Mouse (Mus musculus) intestine, embryonic 14.5 days (tissue): ENCODE measurements at regions not wholly inside any gene's neighbourhood (a gene's known extent, or its start where the extent isn't known, plus 50 kb on each side); places are given as distances from the start of the nearest gene placed in this dataset.
A peak's percentile ranks its signal among the peaks of the same experiment; 100 is the strongest.

Experiments used
- ATAC-seq: fragments of 200-750 bp; cut with Nextera tagmentation; replicated peaks from 2 replicates; pipeline ENCODE4 v1.8.0; 2017; ENCODE audit warnings: low read depth, moderate number of reproducible peaks, moderate TSS enrichment, moderate library complexity; ENCODE audit not compliant: low FRiP score, low TSS enrichment
- DNase-seq: peaks from one replicate; pipeline ENCODE4 v3.0.0-alpha.2; 2018; ENCODE audit warnings: low spot score
- H3K27ac ChIP-seq: fragments of 300-500 bp; sonication (generic); 2 replicates; pipeline ENCODE4 v1.5.1; 2014; ENCODE audit warnings: low read depth, mild to moderate bottlenecking, control low read depth
- H3K27me3 ChIP-seq: fragments of 300-500 bp; sonication (generic); replicated peaks from 2 replicates; pipeline ENCODE4 v1.6.1; 2014; ENCODE audit warnings: low read length, control low read depth; ENCODE audit not compliant: control insufficient read depth, insufficient read depth
- H3K36me3 ChIP-seq: fragments of 300-500 bp; sonication (generic); 2 replicates; pipeline ENCODE4 v1.6.1; 2014; ENCODE audit warnings: low read length, control low read depth; ENCODE audit not compliant: control insufficient read depth, insufficient read depth
- H3K4me1 ChIP-seq: fragments of 300-500 bp; sonication (generic); replicated peaks from 2 replicates; pipeline ENCODE4 v1.6.1; 2014; ENCODE audit warnings: low read length, control low read depth, mixed read lengths; ENCODE audit not compliant: control insufficient read depth, insufficient read depth
- H3K4me2 ChIP-seq: fragments of 300-500 bp; sonication (generic); 2 replicates; pipeline ENCODE4 v1.6.1; 2014; ENCODE audit warnings: low read length
- H3K4me3 ChIP-seq: fragments of 300-500 bp; sonication (generic); 2 replicates; pipeline ENCODE4 v1.5.1; 2014; ENCODE audit warnings: low read depth, low read length, control low read depth, mixed read lengths
- H3K9ac ChIP-seq: fragments of 300-500 bp; sonication (generic); 2 replicates; pipeline ENCODE4 v1.6.1; 2014; ENCODE audit warnings: mild to moderate bottlenecking, low read length
- H3K9me3 ChIP-seq: fragments of 300-500 bp; sonication (generic); 2 replicates; pipeline ENCODE4 v1.6.1; 2016; ENCODE audit warnings: low read length, control low read depth; ENCODE audit not compliant: control insufficient read depth
- WGBS: fragments of 180-500 bp; shearing (Covaris S2); extraction: QIAGEN DNeasy Blood & Tissue Kit; methylation state at CpG from one replicate; pipeline ENCODE4 v1.1.7; 2014; 5-methylcytosine and 5-hydroxymethylcytosine counted together

DNA sequence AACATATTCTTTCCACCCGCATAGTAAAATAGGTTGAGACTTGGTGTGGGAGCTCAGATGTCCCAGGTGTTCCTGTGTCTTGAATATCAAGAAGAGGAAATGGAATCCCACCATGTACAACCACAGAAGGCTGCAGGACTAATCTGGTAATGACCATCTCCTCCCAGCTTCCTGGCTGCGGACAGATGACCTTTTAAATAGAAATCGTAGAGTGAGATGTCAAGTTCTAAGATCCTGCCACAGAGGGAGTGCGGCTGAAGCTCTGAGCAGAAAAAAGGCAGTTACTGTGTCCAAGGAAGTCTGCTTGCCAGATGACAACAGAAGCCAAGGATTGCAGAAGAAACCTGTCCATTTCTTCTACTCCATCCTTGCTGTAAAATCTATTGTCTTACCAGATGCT lies 629.0 kb upstream of the Tmem132c start:
- 93% methylated on average over 4 of the region's 4 CpGs for WGBS
- H3K4me2 ChIP-seq, result no peak overlapping the region
- no peak for ATAC-seq
- no peaks in the 10 kb centered on the region for H3K36me3 ChIP-seq
- H3K27me3 ChIP-seq, result no peaks in the 10 kb centered on the region
- H3K27ac ChIP-seq, result no peak overlapping the region
- H3K9ac ChIP-seq, result no peak overlapping the region
- no peaks in the 10 kb centered on the region for H3K4me1 ChIP-seq
- H3K9me3 ChIP-seq, result no peaks in the 10 kb centered on the region
- no peak overlapping the region for H3K4me3 ChIP-seq
- DNase-seq, result no peak

DNA sequence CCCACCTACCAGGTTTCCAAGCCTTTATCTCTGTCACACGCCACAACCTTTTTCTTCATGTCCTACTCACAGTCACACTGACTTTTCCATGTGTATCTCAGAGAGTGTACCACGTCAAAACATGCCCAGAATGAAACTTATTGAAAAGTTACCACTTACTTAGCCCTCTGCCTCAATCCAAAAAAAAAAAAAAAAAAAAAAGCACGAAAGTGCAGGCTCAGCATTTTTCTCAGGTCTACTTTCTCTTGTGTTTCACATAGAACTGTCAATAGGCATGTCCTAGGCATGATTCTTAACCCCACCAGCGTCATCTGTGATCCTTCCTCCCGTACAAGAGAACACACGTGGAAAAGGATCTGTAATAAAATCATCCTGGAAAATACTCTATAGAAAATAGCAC lies 619.1 kb upstream of the Tmem132c start:
- no peaks in the 10 kb centered on the region for H3K36me3 ChIP-seq
- H3K27me3 ChIP-seq, result no peaks in the 10 kb centered on the region
- H3K9ac ChIP-seq, result no peak overlapping the region
- no peaks in the 10 kb centered on the region for H3K9me3 ChIP-seq
- H3K4me1 ChIP-seq, result no peaks in the 10 kb centered on the region
- no peak for DNase-seq
- no peak overlapping the region for H3K4me3 ChIP-seq
- ATAC-seq, result no peak
- no peak overlapping the region for H3K27ac ChIP-seq
- 79% methylated on average over 6 of the region's 6 CpGs for WGBS
- H3K4me2 ChIP-seq, result no peak overlapping the region

DNA sequence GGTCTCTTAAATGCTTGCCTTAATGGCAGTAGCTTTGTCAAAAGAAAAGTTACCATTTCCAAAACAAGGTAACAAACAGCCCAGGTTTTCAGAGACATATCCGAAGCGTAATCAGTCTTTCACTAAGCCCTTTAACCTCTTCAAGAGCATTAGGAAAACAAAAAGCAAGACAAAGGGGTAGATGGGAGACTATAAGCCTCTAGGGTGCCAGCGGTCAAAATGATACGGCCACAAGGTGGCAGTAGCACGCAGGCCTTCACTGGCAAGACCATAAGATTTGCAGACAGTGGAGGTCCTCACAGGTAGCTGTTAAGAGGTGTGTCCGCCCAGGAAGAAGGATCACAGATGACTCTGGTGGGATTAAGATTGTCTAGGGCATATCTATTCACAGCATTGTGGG lies 618.4 kb upstream of the Tmem132c start:
- 15% methylated on average over 6 of the region's 6 CpGs for WGBS

DNA sequence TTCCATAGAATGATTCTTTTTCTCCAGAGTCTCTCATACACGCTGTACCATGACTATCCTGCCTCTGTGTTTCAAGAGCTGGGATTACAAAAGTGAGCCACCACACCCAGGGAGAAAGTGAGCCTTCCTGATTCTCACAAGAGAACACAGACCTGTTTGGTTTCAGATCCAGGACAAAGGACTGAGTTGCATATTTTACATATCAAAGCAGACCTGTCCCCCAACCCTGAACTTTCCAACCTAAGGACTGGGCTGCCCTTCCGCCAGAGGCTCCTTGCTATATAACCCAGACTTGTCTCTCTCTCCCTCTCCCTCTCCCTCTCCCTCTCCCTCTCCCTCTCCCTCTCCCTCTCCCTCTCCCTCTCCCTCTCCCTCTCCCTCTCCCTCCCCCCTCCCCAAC lies 611.8 kb upstream of the Tmem132c start:
- Histone ChIP-seq H3K27me3 (no peaks in the 10 kb centered on the region), H3K4me2 (no peak overlapping the region), H3K9ac (no peak overlapping the region), H3K27ac (no peak overlapping the region), H3K9me3 (no peaks in the 10 kb centered on the region), H3K4me1 (no peaks in the 10 kb centered on the region), H3K4me3 (no peak overlapping the region), H3K36me3 (no peaks in the 10 kb centered on the region)
- DNase-seq (no peak), ATAC-seq (no peak)
- WGBS, result 34% methylated on average over 2 of the region's 2 CpGs

More for the DNA sequence above, 618.4 kb upstream of the Tmem132c start:
- H3K27ac ChIP-seq, result no peak overlapping the region
- no peaks in the 10 kb centered on the region for H3K36me3 ChIP-seq
- no peak overlapping the region for H3K9ac ChIP-seq
- no peak for ATAC-seq
- H3K4me3 ChIP-seq, result no peak overlapping the region
- no peaks in the 10 kb centered on the region for H3K9me3 ChIP-seq
- H3K4me1 ChIP-seq, result no peaks in the 10 kb centered on the region
- DNase-seq, result peak; percentile 55
- no peak overlapping the region for H3K4me2 ChIP-seq
- no peaks in the 10 kb centered on the region for H3K27me3 ChIP-seq

DNA sequence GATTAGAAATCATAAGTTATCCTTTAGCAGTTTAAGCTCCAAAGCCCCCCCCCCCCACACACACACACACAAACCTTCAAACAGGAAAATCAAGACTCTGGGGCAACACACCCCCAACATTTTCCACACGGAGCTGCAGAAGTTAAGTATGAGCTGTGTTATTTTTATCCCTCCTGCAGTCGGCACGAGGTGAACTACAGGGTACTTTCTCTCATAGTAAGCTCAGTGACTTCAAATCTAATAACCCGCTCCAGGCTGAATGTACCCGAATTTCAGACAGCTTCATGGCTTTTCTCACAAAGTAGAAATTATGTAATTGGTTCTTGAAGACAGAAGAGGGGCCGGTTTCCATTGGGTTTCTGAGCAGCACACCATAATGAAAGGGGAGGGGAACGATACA lies 591.2 kb upstream of the Tmem132c start:
- Histone ChIP-seq H3K36me3 (no peaks in the 10 kb centered on the region), H3K27me3 (no peaks in the 10 kb centered on the region), H3K4me3 (no peak overlapping the region), H3K4me1 (no peaks in the 10 kb centered on the region), H3K4me2 (no peak overlapping the region), H3K9ac (no peak overlapping the region), H3K9me3 (no peaks in the 10 kb centered on the region), H3K27ac (no peak overlapping the region)
- ATAC-seq (no peak), DNase-seq (no peak)
- WGBS, result 76% methylated on average over 7 of the region's 7 CpGs

DNA sequence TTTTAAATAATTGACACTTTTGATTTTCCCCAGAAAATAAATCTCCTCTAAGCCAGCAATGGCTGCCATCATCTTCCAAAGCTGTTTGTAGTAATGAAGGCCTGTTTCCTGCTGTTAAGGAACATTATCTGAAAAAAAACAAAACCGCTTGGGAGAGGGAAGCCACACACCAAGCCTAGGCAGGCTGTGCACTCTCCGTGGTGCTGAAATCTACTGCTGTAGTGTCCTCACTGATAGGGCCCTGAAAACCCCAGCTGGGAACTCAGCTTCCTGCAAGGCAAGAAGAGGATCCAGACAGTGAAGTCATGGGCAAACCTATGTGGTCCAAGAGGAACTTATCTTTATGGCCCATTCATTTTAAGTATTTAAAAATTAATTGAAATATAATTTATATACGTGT lies 590.2 kb upstream of the Tmem132c start:
- Histone ChIP-seq H3K9me3 (no peaks in the 10 kb centered on the region), H3K27ac (no peak overlapping the region), H3K27me3 (no peaks in the 10 kb centered on the region), H3K4me3 (no peak overlapping the region), H3K4me2 (no peak overlapping the region), H3K4me1 (no peaks in the 10 kb centered on the region), H3K9ac (no peak overlapping the region), H3K36me3 (no peaks in the 10 kb centered on the region)
- WGBS, result 17% methylated on average over 3 of the region's 3 CpGs
- no peak for ATAC-seq
- DNase-seq, result peak; percentile 77

DNA sequence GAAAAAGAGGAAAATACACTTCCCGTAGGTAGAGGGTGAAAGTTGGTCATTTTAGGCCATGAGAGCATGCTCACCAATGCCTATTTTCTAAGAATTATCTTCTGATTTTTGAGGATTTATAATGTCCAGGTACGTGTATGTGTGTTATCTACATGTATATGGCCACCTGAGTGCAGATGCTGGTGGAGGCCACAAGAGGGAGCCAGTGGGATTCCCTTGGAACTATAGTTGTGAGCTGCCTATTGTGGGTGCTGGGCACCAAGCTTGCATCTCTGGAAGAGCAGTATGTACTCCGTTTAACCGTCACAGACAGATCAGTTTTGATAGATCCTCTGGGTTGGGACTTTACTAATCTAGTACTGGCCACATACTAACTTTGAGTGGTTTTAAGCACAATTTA lies 579.0 kb upstream of the Tmem132c start:
- ATAC-seq (no peak), DNase-seq (no peak)
- no peaks in the 10 kb centered on the region for H3K27me3 ChIP-seq
- no peaks in the 10 kb centered on the region for H3K36me3 ChIP-seq
- no peaks in the 10 kb centered on the region for H3K4me1 ChIP-seq
- H3K9ac ChIP-seq, result no peak overlapping the region
- H3K27ac ChIP-seq, result no peak overlapping the region
- H3K4me2 ChIP-seq, result no peak overlapping the region
- H3K9me3 ChIP-seq, result no peaks in the 10 kb centered on the region
- 83% methylated on average over 4 of the region's 4 CpGs for WGBS
- H3K4me3 ChIP-seq, result no peak overlapping the region

DNA sequence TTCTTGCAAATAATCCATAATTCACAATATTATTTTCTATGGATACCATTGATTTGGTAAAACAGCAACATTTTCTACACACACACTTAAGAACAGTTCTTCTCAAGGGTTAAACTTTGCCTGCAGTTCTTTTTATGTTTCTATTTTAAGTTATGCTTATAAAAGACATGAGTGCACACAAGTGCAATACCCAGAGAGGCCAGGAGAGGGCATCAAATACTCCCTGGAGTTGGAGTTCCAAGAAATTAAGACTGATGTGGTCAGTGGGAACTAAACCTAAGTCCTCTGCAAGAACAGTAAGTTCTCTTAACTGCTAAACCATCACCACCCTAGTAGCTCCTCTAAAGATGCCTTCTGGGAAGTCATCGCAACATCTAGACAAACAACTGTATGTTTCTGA lies 570.5 kb upstream of the Tmem132c start:
- Histone ChIP-seq H3K9ac (no peak overlapping the region), H3K4me3 (no peak overlapping the region), H3K27me3 (no peaks in the 10 kb centered on the region), H3K4me2 (no peak overlapping the region), H3K36me3 (no peaks in the 10 kb centered on the region), H3K4me1 (no peaks in the 10 kb centered on the region), H3K27ac (no peak overlapping the region), H3K9me3 (no peaks in the 10 kb centered on the region)
- DNase-seq (peak; percentile 62), ATAC-seq (no peak)
- 57% methylated on average over 1 of the region's 1 CpGs for WGBS

DNA sequence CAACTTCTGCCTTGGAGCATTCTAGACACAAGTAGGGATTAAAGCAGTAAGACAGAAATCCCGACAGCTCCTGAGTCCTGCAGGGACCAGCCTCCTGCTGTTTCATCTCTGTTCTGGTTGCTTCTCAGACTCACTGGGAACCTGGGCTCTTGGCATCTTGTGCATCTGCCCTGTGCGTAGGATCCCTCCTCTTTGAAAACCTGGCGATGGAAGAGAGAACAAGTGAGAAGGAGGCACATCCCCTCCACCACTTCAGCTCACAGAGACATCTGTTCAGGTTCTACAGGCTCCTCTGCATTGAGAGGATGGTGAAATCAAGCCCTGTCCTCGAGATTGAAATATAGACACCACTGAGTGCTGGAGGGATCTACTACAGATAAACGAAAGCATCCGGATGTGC lies 561.3 kb upstream of the Tmem132c start:
- Histone ChIP-seq H3K36me3 (no peaks in the 10 kb centered on the region), H3K4me3 (no peak overlapping the region), H3K27me3 (no peaks in the 10 kb centered on the region), H3K9ac (no peak overlapping the region), H3K27ac (no peak overlapping the region), H3K4me2 (no peak overlapping the region), H3K4me1 (no peaks in the 10 kb centered on the region), H3K9me3 (no peaks in the 10 kb centered on the region)
- 65% methylated on average over 6 of the region's 6 CpGs for WGBS
- DNase-seq (no peak), ATAC-seq (no peak)
